Mouse (Mus musculus) kidney, postnatal 25 days (tissue): ENCODE results near the gene Plcb1.
A peak's percentile ranks its signal among the peaks of the same experiment; 100 is the strongest.
"Not testable (repeated sequence)": the region's sequence is repeated elsewhere in the genome, so short reads cannot be mapped to it uniquely, and the experiment has no call there.

ENCODE experiments used
- DNase-seq, 2 experiments: peaks; one replicate each; pipeline ENCODE4 v3.0.0; 2021; ENCODE audit warnings: mixed read lengths in 2 of 2

The Plcb1 gene

DNA sequence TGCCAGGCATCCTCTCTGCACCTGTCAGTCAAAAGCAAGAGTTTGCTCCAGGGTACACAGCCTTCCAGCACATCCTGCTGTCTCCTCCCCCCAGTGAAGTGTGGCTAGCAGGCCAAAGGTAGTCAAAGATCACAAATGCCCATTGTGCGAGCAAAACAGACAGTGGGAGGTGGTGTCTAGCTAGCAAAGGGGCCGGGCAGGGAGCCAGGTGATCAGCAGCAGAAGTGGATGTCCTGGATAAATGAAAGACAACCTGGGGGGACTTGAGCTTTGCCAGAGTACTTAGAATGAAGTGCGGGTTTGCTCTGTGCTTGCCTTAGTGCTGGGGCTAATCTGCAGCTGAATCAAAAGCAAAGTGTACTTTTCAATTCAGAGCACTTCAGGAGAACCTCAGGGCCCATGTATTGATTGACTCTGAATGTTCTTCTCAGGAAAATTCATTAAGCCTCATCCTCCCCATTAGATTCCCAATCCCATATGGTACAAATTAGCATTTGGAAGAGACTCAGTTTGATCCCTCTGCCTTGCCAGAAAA is 191.0 kb downstream of the Plcb1 start:
- peak; percentile 72 to 84 for DNase-seq

DNA sequence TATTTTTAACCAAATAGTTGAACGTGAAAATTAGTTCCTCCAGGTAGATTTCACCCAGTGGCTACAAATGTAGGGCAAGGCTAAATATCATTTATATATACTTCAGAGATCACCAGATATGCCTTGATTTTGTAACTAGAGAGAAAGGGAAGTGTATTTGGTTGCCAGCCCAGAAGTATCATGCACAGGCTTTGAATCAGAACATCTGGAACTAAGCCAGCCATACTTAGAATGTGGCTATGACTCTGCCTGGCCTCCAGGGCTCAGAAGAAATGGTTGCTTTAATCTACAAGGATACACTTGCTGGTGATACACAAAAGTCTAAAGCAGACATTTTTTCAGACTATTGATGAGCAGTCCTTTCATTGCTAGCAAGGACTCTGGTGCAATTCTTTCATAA is 191.8 kb downstream of the Plcb1 start:
- no peak for DNase-seq

DNA sequence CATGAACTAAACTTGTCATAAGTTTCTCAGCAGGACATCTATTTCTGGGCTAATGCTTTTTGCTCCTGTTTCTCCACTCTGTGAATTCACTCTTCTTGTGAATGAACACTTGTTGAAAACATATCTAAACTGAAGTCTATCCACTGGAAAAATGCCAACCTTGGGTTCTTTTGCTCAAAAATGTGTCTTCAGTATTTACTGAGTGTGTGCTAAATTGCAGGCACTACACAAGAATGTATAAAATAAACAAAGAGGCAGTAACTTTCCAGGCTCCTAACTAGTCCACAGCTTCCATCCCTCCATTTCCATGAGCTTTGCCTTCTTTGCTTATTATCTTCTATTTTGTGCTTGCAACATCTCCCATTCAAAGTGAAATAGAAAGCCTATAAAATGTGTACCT is 195.5 kb downstream of the Plcb1 start:
- no peak for DNase-seq

DNA sequence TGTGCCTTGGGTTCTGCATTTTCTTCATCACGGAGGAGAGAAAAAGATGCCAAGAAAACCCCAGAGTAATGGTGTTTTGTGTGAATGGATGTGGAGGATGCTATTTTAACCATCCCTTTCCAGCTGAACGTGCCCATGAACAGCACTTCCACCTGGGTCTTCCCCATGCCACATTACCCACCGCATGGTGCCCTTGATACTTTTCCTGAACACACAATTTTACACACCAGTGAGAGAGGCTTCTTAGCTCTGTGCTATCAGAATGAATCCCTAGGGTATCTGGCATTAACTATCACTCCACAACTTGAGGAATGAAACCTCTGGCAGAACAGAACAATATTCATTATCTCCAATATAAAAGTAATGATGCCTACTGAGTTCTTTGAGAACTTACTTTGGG is 199.0 kb downstream of the Plcb1 start:
- DNase-seq, result no peak

GRCm38 (mm10) chr2:134987978-134988377 is 202.1 kb downstream of the Plcb1 start:
- DNase-seq, result no peak

DNA sequence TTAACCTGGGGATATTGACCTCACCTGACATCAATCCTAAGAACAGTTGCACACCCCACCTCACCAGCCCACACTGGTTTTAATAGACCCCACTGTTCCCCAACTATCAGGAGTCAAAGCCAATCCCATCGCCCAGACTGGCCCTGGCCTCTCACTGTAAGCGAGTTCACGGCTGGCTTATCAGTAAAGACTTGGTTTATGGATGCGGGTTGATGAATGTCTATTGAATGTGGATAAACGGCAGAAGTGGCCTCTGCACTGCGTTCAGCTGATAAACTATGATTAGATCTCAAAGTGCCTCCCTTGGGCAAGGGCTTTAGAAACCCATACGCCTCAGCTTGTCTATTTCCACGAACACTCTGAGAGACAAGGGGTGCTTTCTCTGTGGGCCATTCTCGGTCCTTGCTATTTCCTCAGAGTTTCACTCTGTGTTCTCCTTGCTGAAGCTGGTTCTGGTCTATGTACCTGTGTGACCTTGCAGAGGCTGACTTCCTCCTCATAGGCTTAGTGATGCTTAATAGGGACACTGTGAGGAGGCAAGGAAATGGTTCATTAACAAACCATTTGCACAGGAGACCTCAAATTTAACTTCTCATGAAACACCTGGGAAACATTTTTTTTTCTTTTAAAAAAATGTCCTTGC is 203.9 kb downstream of the Plcb1 start:
- DNase-seq, result no peak

GRCm38 (mm10) chr2:135007134-135007533 is 221.3 kb downstream of the Plcb1 start:
- peak in 1 of 2 experiments; percentile 27 for DNase-seq

- not testable (repeated sequence) for DNase-seq
These were observed 222.0 kb downstream of the Plcb1 start for GRCm38 (mm10) chr2:135007885-135008284.

- no peak for DNase-seq
These were observed 224.5 kb downstream of the Plcb1 start for GRCm38 (mm10) chr2:135010371-135010770.

GRCm38 (mm10) chr2:135015501-135015900 is 229.6 kb downstream of the Plcb1 start:
- DNase-seq, result no peak

DNA sequence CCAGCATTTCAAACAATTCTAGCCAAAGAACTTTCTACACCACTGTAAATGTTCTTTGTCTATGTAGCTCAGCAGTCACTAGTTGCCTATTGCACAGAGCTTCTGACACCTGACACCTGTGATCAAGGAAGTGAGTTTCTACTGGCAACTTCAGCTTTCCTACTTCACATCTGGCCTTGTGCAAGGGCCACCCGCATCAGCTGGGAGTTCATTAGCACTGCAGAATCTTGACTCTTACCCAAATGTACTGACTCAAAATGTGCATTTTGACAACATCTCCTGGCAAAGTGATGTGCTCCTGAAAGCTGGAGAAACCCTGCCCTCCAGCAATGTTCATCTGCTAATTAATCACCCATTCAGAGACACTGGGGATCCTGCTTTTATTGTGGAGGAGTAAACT is 232.4 kb downstream of the Plcb1 start:
- no peak for DNase-seq

GRCm38 (mm10) chr2:135018708-135019107 is 232.8 kb downstream of the Plcb1 start:
- DNase-seq, result no peak

- no peak for DNase-seq
These were observed 233.7 kb downstream of the Plcb1 start for GRCm38 (mm10) chr2:135019588-135019987.

GRCm38 (mm10) chr2:135029288-135029687 is 243.4 kb downstream of the Plcb1 start:
- no peak for DNase-seq

- DNase-seq, result peak in 1 of 2 experiments; percentile 7
These were observed 243.8 kb downstream of the Plcb1 start for GRCm38 (mm10) chr2:135029700-135030099.

DNA sequence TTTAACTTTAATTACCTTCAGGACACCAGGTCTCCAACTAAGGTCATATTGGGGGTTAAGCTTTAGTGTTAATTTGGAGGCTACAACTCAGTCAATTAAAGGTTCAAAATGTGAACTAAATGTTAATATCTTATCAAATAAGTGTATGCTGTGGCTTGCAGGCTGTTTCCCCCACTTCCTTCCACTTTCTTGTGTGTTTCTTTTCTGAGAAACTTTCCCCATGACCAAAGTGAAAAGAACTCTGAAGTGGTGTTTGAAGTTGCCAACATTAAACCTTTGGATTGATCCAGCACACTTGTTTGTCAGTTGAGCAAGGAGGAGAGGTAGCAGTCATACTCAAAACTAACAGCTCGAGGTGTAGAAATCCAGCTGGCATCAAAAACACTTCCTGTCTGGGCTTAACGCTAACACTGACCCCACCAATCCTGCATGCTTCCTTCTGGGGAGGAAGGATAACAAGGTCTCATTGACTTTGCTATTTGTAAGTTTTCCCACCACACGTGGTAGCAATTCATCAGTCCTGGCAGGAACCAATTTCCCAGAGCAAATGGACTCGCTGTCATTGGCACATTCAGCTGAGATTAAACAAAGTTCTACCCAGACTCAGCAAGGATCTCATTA is 249.9 kb downstream of the Plcb1 start:
- peak in 1 of 2 experiments; percentile 3 for DNase-seq

DNA sequence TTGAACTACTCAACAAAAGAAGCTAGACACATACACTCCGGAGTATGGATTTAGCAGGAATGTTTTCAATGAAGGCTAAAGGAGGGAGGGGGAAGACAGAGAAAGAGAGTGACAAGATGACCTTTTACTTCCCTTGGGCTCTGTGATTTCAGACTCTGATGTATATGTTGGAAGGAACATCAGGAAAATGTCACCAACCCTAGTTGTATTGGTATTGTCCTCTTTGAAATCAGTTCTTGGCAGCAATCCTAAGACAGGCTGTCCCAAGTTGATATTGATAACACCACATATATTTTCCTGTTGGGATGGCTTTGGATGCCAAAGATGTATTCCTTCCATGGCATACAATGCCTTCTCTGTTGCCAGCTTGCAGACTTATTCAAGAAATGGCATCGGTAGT is 262.9 kb downstream of the Plcb1 start:
- DNase-seq, result no peak

DNA sequence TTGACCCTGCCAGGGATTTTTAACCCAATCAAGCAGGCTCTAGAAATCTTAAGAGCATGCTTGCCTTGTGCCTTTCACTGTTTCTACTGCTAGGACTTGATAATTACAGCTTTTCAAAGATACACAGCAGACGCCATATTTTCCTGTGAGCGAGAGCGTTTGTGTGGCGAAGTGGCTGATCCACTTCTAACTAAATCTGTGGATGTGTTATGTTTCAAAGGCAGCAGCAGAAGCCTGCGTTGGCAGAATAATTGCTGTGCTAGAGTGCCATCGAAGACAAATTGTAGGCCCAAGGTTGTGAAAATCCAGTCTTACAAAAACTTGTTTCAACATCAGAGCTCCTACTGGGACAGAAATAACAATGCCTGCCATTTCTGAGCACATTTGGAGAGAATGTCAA is 263.4 kb downstream of the Plcb1 start:
- no peak for DNase-seq

DNA sequence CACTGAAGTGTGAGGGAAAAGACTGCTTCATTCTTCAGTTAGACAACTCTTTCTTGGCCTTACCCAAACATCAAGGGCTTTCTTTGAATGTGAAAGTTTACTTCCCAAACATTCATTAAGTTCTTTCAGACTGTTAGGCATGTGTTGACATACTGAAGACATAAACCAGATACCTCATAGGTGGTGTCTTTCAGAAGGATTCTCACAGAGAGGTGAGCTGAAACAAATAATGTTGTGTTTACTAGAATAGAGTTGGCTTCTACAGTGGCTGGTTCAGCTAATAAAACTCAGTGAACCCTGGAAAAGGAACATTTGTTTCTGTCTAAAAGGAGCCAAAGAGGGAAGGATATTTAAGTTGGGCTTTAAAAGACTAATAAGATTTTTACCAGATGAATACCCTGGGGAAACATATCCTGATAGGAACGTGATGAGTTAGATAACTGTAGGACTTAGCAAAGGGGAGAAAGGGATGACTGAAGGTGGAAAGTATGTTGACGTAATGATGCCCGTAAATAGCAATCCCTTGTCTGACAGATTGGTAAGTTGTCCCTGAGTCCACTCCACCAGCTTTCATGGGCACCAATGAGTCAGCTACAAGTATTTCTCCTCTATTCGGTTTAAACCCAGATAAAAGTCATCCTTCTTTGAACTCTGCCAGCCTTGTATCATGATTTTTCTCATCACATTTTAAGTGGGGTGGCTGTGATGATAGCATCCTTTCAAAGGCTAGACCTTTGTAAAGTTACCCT is 265.8 kb downstream of the Plcb1 start:
- no peak for DNase-seq

DNA sequence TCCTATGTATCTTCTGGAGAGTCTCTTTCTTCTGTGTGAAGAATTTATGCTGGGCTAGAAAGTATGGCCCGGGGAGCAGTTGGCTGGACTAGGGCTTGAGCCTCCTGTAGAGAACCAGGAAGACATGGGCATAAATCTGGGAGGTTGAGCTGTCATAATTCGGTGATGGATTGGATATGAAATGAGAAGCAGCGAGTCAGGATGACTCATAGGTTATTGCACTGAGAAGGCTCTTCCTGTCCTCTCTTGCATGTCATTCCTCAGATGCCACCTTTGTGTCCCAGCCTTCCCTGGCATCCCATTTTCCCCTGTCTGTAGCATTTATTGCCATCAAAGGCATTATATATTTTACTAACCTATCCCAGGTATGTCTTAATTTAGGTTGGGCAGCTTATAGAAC is 267.5 kb downstream of the Plcb1 start:
- DNase-seq, result no peak

GRCm38 (mm10) chr2:135067419-135067818 is 281.6 kb downstream of the Plcb1 start:
- no peak for DNase-seq

DNA sequence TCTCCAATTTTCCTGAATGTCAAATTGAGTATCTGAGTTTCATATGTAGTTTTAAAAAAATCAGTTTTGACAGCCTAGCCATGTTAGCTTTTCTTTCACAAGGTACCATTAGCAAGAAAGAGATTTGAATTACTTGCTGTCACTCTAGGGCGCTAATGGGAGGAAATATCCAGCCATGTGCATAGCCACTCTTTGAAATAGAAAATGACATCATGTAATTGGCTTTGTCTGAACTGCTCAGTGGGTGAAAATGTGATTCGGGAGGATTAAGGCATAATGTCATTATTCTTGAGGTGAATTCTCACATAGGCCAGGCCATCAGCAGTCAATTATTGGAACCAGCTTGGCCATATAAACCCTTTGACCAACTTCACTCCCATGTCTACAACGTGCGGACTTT is 285.5 kb downstream of the Plcb1 start:
- no peak for DNase-seq

- no peak for DNase-seq
These were observed 286.6 kb downstream of the Plcb1 start for GRCm38 (mm10) chr2:135072503-135072902.

DNA sequence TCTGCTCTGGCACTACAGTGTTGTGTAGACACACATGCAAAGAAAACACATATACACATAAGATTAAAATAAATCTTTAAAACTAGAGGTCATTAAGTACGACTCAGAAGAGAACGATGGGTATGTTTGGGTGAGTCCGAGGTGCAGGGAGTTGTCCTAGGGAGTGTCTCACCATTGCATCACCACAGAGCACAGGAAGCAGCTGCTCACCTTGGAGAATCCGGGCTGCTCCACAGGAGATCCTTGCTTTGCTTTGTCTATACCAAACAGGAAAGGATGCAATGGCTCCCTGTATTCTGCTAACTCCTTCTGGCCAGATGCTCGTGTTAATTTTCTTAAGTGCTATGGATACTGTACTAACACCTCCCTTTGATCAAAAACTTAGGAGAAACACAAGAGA is 287.1 kb downstream of the Plcb1 start:
- no peak for DNase-seq
